Mouse (Mus musculus) kidney, adult 2 months (tissue): ENCODE data around the gene 4930404H24Rik.
A peak's percentile ranks its signal among the peaks of the same experiment; 100 is the strongest.

Experiments
- CTCF ChIP-seq: fragments of 200-500 bp; conservative IDR thresholded peaks from 2 replicates; pipeline ENCODE4 v1.5.1; 2011; ENCODE audit warnings: low read depth, mild to moderate bottlenecking, control low read depth, low read length, moderate library complexity, mixed read lengths; ENCODE audit not compliant: insufficient read depth, insufficient read length
- POLR2A ChIP-seq: fragments of 200-500 bp; IDR thresholded peaks from one replicate; pipeline ENCODE4 v1.6.1; 2011; ENCODE audit warnings: low read depth, low read length, control low read depth

- TF ChIP-seq POLR2A (no peak), CTCF (peak; percentile 67)
These were observed 6.6 kb downstream of the 4930404H24Rik start for GRCm38 (mm10) chr2:153499154-153499553.
